Mouse (Mus musculus): Measurements from ENCODE around the gene Fam78a. TPM values are rescaled to one million over a fixed set of nuclear protein-coding genes. Genes with fewer than 3 reads are reported as not detected.
A peak's percentile ranks its signal among the peaks of the same experiment; 100 is the strongest.

The Fam78a gene
- polyA plus RNA-seq, 1 experiment from 2014 or later: 2.9 TPM

DNA sequence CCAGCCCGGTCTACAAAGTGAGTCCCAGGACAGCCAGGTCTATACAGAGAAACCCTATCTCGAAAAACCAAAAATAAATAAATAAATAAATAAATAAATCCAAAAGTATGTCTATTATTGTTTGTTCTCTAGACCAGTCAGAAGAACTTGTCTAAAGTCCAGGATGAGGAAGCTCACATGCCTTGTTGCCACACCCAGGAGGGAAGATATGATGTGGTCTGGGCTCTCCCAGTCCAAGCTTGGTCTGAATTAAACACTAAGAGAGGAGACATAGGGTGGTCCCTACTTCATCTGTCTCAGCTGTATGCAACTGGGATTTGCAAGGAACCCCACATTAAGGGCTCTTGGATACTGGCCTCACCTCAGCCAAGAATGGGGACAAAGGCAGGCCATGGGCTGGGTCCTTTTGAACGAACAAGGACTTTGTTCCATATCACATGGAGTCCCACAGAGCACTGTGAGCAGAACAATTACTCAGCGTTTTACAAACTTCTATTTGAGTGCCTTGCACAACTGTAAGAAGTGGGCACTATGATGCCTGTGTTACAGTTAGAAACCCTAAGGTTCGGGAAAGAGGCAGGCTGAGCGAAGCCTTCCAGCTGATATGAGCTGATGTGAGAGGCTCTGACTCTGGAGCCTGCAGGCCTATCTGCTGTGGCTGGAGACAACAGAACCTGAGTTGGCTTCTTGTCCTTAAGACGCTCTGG is 9.5 kb upstream of the Fam78a start:
- Histone ChIP-seq H3K4me2 (replicated peaks) (no peak overlapping the region), H3K27me3 (replicated peaks) (peaks cover 10% of the 10 kb centered on the region; the same call in 1 of the 2 replicates), H3K9me3 (no peaks in the 10 kb centered on the region), H3K27ac (no peak overlapping the region), H3K4me3 (no peak overlapping the region), H3K4me1 (peaks cover 25% of the 10 kb centered on the region), H3K9ac (no peak overlapping the region), H3K36me3 (no peaks in the 10 kb centered on the region)
- 87% methylated on average over 7 of the region's 7 CpGs for WGBS
- ATAC-seq (ENCODE audit: low FRiP score, low read depth): no peak

GRCm38 (mm10) chr2:32091956-32092355 is 7.3 kb upstream of the Fam78a start:
- no peak for ATAC-seq (ENCODE audit: low FRiP score, low read depth)
- Histone ChIP-seq H3K27me3 (replicated peaks) (peaks cover 32% of the 10 kb centered on the region), H3K4me3 (no peak overlapping the region), H3K9me3 (no peaks in the 10 kb centered on the region), H3K4me2 (replicated peaks) (no peak overlapping the region), H3K9ac (no peak overlapping the region), H3K27ac (no peak overlapping the region), H3K36me3 (no peaks in the 10 kb centered on the region), H3K4me1 (peaks cover 28% of the 10 kb centered on the region)
- WGBS: 70% methylated on average over 3 of the region's 3 CpGs

GRCm38 (mm10) chr2:32090145-32090544 is 5.5 kb upstream of the Fam78a start:
- Histone ChIP-seq H3K4me2 (replicated peaks) (no peak overlapping the region), H3K4me3 (no peak overlapping the region), H3K4me1 (peaks cover 9% of the 10 kb centered on the region), H3K27ac (no peak overlapping the region), H3K9ac (no peak overlapping the region), H3K9me3 (no peaks in the 10 kb centered on the region), H3K27me3 (replicated peaks) (peaks cover 50% of the 10 kb centered on the region), H3K36me3 (no peaks in the 10 kb centered on the region)
- no peak for ATAC-seq (ENCODE audit: low FRiP score, low read depth)
- WGBS: 69% methylated on average over 2 of the region's 2 CpGs

GRCm38 (mm10) chr2:32089606-32090005 is 4.9 kb upstream of the Fam78a start:
- Histone ChIP-seq H3K9ac (no peak overlapping the region), H3K27ac (no peak overlapping the region), H3K4me3 (no peak overlapping the region), H3K36me3 (no peaks in the 10 kb centered on the region), H3K27me3 (replicated peaks) (peaks cover 53% of the 10 kb centered on the region), H3K4me1 (peaks cover 9% of the 10 kb centered on the region), H3K4me2 (replicated peaks) (no peak overlapping the region), H3K9me3 (no peaks in the 10 kb centered on the region)
- WGBS: 82% methylated on average over 3 of the region's 3 CpGs
- no peak for ATAC-seq (ENCODE audit: low FRiP score, low read depth)

DNA sequence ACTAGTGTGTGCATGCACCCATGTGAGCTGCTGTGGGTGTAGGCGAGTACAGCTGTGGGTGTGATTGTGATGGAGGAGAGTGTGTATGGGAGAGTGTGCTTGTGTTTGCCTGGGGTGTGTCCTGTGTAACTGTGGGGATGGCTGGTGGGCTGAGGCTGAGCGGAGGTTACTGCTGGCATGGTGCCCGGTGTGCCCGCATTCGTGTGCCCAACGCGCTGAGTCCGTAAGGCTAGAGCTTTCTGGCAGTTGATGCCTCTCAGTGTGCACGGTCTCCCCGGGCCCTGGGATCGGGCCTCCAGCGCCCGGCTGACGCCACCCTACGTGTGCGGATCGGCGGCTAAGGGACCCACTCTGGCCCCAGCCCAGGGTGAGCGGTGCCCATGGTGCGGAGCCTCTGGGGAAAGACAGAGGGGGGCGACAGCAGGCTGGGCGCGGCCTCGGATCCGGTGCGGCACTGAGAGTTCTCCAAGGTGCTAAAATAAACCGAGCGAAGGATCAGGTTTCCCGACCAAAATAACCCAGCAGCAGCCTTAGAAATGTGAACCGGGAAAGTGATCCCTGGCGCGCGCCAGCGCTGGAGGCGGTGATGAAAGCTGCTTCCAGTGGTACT is 3.8 kb upstream of the Fam78a start:
- 10% methylated on average over 35 of the region's 35 CpGs for WGBS
- Histone ChIP-seq H3K4me2 (replicated peaks) (peak overlapping the region; percentile 46), H3K9ac (peak overlapping the region; percentile 33; the same call in 1 of the 2 replicates), H3K9me3 (no peaks in the 10 kb centered on the region), H3K4me3 (0 out of 2 replicates have a peak overlapping the region, but pooled peaks have one; percentile 2), H3K4me1 (peaks cover 19% of the 10 kb centered on the region), H3K27me3 (replicated peaks) (peaks cover 64% of the 10 kb centered on the region), H3K27ac (no peak overlapping the region), H3K36me3 (no peaks in the 10 kb centered on the region)
- no peak for ATAC-seq (ENCODE audit: low FRiP score, low read depth)

DNA sequence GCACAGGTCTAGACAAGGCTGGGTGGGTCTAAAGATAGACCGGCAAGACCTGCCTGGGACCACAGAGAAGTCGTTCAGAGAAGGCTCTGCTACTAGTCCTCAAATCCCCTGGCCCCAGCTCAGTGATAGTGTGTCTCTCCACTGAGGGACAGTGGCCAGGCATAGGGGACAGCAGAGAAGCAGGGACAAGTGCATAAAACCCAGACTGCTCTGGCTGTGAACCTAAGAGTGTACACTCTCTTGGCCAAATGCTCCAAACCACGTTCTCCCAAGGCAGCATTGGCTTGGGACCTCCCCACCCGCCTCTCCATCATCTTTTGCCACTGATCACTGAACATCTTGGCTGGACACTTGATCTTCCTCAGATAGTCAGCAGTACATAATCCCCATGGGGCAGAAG is 2.9 kb upstream of the Fam78a start:
- H3K36me3 ChIP-seq: no peaks in the 10 kb centered on the region
- H3K27me3 ChIP-seq (replicated peaks): peaks cover 73% of the 10 kb centered on the region
- no peak overlapping the region for H3K27ac ChIP-seq
- H3K9me3 ChIP-seq: no peaks in the 10 kb centered on the region
- no peak overlapping the region for H3K4me3 ChIP-seq
- peaks cover 26% of the 10 kb centered on the region for H3K4me1 ChIP-seq
- 51% methylated on average over 4 of the region's 4 CpGs for WGBS
- no peak for ATAC-seq (ENCODE audit: low FRiP score, low read depth)
- H3K4me2 ChIP-seq (replicated peaks): no peak overlapping the region
- no peak overlapping the region for H3K9ac ChIP-seq

DNA sequence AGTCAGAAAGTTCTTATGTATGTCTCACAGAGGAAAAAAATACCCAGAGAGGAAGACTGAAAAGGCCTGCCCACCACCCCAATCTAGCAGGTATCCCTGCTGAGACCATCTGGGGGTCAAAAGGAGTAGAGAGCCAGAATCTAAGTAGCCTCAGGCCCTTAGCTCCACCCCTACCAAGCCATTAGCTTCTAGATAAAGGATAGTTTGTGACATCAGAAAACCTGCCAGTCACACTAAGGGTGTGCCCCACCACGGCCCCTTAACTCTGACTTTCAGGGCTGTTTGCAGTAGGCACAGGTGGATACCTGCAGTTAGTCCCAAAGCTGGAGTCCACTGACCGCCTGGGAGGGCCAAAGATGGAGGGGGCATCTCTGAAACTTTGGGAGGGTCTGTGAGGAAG is 574 bp upstream of the Fam78a start:
- H3K36me3 ChIP-seq: no peaks in the 10 kb centered on the region
- H3K4me1 ChIP-seq: peaks cover 31% of the 10 kb centered on the region
- H3K4me3 ChIP-seq: no peak overlapping the region
- H3K9ac ChIP-seq: no peak overlapping the region
- no peak overlapping the region for H3K4me2 ChIP-seq (replicated peaks)
- ATAC-seq (ENCODE audit: low FRiP score, low read depth): no peak
- WGBS: 74% methylated on average over 2 of the region's 2 CpGs
- H3K9me3 ChIP-seq: no peaks in the 10 kb centered on the region
- peaks cover 85% of the 10 kb centered on the region for H3K27me3 ChIP-seq (replicated peaks)
- no peak overlapping the region for H3K27ac ChIP-seq

DNA sequence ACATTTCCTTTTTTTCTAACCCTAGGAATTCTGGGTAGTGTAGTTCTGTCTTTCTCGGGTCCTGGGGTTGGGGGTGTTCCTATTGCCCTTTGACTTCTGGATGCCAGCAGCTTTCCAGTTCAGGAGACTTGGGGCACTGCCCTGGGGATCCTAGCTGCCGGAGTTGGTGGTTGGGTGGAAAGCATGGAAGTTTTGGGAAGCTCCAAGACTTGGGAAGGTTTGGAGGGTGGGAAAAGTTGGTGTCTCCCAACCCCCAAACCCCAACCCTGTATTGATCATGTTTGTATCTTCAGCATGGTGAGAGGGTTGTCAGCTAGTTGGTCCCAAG is 179 bp upstream of the Fam78a start:
- Histone ChIP-seq H3K9me3 (no peaks in the 10 kb centered on the region), H3K9ac (no peak overlapping the region), H3K4me2 (replicated peaks) (peak overlapping the region; percentile 91), H3K4me1 (peaks cover 31% of the 10 kb centered on the region), H3K27ac (no peak overlapping the region), H3K4me3 (peak overlapping the region; percentile 62), H3K36me3 (no peaks in the 10 kb centered on the region), H3K27me3 (replicated peaks) (peaks cover 81% of the 10 kb centered on the region)
- no peak for ATAC-seq (ENCODE audit: low FRiP score, low read depth)
- 26% methylated on average over 2 of the region's 2 CpGs for WGBS

DNA sequence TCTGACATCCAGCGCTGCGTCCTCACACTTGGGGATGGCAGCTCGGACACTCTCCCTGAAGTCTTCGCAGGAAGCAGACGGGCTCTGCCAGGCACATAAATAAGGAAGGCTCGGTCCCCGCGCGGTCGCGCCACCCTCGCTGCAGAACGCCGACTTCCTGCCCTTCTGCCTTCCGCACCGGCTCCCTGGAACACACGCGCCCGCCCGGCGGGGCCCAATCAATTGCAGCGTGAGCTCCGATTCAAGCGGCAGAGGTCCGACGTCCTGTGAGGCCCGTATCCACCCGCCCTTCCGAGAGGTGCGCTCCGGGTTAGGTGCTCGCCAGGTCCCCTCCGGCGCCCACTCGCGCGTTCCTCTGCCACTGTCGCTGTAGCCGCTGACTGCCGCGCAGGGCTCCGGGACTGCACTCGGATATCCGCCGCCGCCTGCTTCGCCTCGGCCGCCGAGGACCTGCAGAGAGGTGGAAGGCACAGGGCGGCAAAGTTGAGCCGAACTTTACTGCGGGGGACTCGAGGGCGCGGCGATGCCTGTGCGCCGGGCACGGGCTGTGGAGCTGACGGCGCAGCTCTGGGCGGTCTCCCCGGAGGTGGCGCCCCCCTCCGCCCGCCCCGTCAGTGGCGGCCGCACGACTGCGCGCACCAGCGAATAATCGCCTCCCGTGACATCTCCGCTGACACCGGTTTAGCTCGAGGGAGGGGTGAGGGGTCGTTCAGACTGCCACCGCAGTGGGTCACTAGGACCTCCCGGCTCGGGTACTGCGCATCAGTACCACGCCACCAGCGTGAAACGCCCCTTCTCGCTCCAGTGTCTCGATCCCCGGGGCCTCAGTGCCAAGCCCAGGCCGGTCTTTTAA is 1.3 kb downstream of the Fam78a start:
- Histone ChIP-seq H3K9me3 (no peaks in the 10 kb centered on the region), H3K27me3 (replicated peaks) (peaks cover 68% of the 10 kb centered on the region), H3K4me3 (peak overlapping the region; percentile 62), H3K9ac (peak overlapping the region; percentile 54), H3K4me1 (peaks cover 28% of the 10 kb centered on the region), H3K36me3 (no peaks in the 10 kb centered on the region), H3K27ac (no peak overlapping the region), H3K4me2 (replicated peaks) (peak overlapping the region; percentile 91)
- under 1% methylated on average over 91 of the region's 91 CpGs for WGBS
- 0 out of 2 replicates have a peak, but pooled peaks have one; percentile 33 for ATAC-seq (ENCODE audit: low FRiP score, low read depth)

DNA sequence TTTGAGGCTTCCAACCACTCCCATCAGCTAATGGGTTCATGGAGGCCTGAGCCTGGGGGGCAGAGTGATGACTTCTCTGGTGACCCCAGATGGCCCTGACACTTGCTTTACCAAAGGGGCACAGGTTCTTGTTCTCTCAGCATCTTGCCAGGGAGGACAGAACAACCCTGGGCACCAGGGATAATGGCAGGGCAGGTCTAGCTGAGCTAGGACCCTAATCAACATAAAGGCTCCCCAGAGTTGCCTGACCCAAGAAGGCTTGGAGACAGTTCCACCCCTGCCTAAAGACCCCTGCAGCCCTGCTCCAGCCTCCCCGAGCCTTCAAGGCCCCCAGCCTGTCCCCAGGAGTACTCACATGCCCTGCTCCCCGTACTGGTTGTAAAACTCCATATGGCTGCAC is 2.4 kb downstream of the Fam78a start:
- H3K27ac ChIP-seq: no peak overlapping the region
- no peak overlapping the region for H3K9ac ChIP-seq
- H3K36me3 ChIP-seq: no peaks in the 10 kb centered on the region
- peaks cover 56% of the 10 kb centered on the region for H3K27me3 ChIP-seq (replicated peaks)
- WGBS: 27% methylated on average over 2 of the region's 2 CpGs
- peak overlapping the region; percentile 91 for H3K4me2 ChIP-seq (replicated peaks)
- ATAC-seq (ENCODE audit: low FRiP score, low read depth): no peak
- no peaks in the 10 kb centered on the region for H3K9me3 ChIP-seq
- peaks cover 28% of the 10 kb centered on the region for H3K4me1 ChIP-seq
- H3K4me3 ChIP-seq: no peak overlapping the region

DNA sequence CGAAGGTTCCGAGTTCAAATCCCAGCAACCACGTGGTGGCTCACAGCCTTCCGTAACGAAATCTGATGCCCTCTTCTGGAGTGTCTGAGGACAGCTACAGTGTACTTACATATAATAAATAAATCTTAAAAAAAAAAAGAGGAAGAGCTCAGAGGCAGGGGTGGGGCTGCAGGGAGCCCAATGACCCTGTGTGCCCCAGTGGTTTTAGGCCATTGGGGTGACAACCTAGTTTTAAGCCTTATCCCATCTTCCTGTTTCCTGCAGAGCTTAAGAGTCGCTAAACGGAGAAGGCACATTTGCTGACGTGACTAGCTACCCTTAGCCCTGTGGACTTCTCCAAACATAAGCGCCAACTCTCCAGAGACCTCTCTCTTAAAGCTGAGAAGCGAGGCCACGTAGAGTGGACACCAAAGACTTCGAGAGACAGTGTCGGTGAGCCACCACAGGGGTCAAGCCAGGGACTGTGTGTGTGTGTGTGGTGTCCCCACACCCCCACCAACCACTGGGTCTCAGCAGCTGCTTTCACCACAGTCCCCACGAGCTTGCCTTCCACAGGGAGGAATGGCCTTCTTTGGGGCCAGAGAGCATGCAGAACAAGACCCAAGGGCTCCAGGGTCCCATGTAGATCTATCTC is 3.2 kb downstream of the Fam78a start:
- Histone ChIP-seq H3K4me2 (replicated peaks) (peak overlapping the region; percentile 91; the same call in 1 of the 2 replicates), H3K36me3 (no peaks in the 10 kb centered on the region), H3K4me3 (no peak overlapping the region), H3K4me1 (peaks cover 28% of the 10 kb centered on the region), H3K9me3 (no peaks in the 10 kb centered on the region), H3K9ac (no peak overlapping the region), H3K27me3 (replicated peaks) (peaks cover 48% of the 10 kb centered on the region), H3K27ac (no peak overlapping the region)
- 87% methylated on average over 14 of the region's 14 CpGs for WGBS
- no peak for ATAC-seq (ENCODE audit: low FRiP score, low read depth)

DNA sequence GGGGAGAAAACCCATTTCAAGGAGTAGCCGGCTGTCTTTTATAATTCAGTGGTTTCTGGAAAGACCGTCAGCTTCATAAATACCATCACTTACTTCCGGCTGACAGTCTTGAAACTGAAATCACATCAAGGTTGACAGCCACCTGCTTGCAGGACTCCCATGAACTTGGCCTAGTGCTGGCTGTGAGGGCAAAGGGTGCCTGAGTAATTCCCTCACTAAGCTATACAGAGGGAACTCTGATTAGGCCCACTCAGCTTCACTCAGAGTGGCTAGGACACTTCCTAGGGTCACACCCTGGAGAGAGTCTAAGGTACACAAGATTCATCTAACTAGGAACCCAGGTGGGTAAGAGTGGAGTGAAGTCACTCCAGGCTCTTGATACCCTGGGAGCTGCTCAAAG is 4.0 kb downstream of the Fam78a start:
- peaks cover 41% of the 10 kb centered on the region for H3K27me3 ChIP-seq (replicated peaks)
- no peak overlapping the region for H3K9ac ChIP-seq
- H3K4me1 ChIP-seq: peaks cover 28% of the 10 kb centered on the region
- no peak overlapping the region for H3K4me2 ChIP-seq (replicated peaks)
- no peaks in the 10 kb centered on the region for H3K9me3 ChIP-seq
- no peak overlapping the region for H3K4me3 ChIP-seq
- no peak overlapping the region for H3K27ac ChIP-seq
- WGBS: 85% methylated on average over 3 of the region's 3 CpGs
- ATAC-seq (ENCODE audit: low FRiP score, low read depth): no peak
- H3K36me3 ChIP-seq: no peaks in the 10 kb centered on the region

All from neural tube, embryonic 12.5 days (tissue).